Comparison of ENCODE assay signal across 21 mouse cellular contexts in the genomic region with DNA sequence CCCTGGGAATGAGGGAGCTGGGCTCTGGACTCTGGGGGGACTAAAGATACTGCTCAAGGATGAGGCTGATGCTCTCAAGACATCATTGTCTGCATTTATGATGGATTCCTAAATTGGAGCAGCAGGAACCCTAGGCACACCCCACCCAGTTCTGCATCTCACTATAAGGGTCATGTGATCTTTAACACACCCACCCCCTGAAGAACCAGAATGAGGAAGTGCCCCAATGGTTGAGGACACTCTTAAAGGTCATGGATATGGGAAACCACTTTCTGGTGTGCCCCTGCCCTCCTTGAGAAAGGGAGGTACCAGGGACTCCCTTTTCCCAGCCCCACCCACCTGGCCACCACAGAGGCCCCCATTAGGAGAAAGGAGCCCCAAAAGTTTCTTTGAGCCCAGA. TPM values are rescaled to one million over a fixed set of nuclear protein-coding genes. Genes with fewer than 3 reads are reported as not detected.
DNase-seq lines count a peak whose midpoint lies in the region; ATAC-seq lines count a peak whose summit lies in the region.
"Had no signal": no experiment of that assay in that cellular context is flagged by ENCODE, and none has a peak within 500 bp of the region (broad histone marks: within the 10 kb centered on the region; RNA-seq: fewer than 3 reads in every experiment).

No protein-coding gene starts in this region.

- H3K27me3 ChIP-seq in liver, embryonic 11.5 days (replicated peaks; ENCODE audit: control insufficient read depth, insufficient read depth, low read length): no peaks in the 10 kb centered on the region
- no peaks in the 10 kb centered on the region for H3K27me3 ChIP-seq in liver, embryonic 12.5 days (replicated peaks)
- no peaks in the 10 kb centered on the region for H3K27me3 ChIP-seq in limb, embryonic 10.5 days (ENCODE audit: low read depth, poor library complexity, severe bottlenecking)
- H3K27me3 ChIP-seq: embryonic facial prominence, embryonic 15.5 days; forebrain, embryonic 15.5 days; heart, embryonic 15.5 days had no signal

- H3K9me3 ChIP-seq in liver, embryonic 11.5 days (ENCODE audit: control insufficient read depth, low read length): no peaks in the 10 kb centered on the region
- no peaks in the 10 kb centered on the region for H3K9me3 ChIP-seq in liver, embryonic 12.5 days (replicated peaks)
- H3K9me3 ChIP-seq in limb, embryonic 10.5 days (replicated peaks): no peaks in the 10 kb centered on the region
- H3K9me3 ChIP-seq: embryonic facial prominence, embryonic 15.5 days; forebrain, embryonic 15.5 days; heart, embryonic 15.5 days; hindbrain, embryonic 10.5 days had no signal

- 0 out of 2 replicates have a peak, but pooled peaks cover 1% of the 10 kb centered on the region for H3K36me3 ChIP-seq in liver, embryonic 11.5 days (ENCODE audit: control insufficient read depth, insufficient read depth, low read length)
- peaks cover 8% of the 10 kb centered on the region for H3K36me3 ChIP-seq in liver, embryonic 12.5 days
- H3K36me3 ChIP-seq in limb, embryonic 10.5 days: 0 out of 2 replicates have a peak, but pooled peaks cover 3% of the 10 kb centered on the region
- H3K36me3 ChIP-seq: embryonic facial prominence, embryonic 15.5 days had no signal

- no peak overlapping the region for H3K9ac ChIP-seq in liver, embryonic 11.5 days (ENCODE audit: low read depth, low read length)
- no peak overlapping the region for H3K9ac ChIP-seq in liver, embryonic 12.5 days
- H3K9ac ChIP-seq: embryonic facial prominence, embryonic 15.5 days; forebrain, embryonic 15.5 days; heart, embryonic 15.5 days; hindbrain, embryonic 14.5 days had no signal

- 0 out of 2 replicates have a peak, but pooled peaks have one; percentile 11 for ATAC-seq in liver, embryonic 11.5 days (replicated peaks; ENCODE audit: low FRiP score)
- ATAC-seq in liver, embryonic 12.5 days: no peak
- peak; percentile 65 for ATAC-seq in megakaryocyte, adult 5-6 weeks (ENCODE audit: poor library complexity, severe bottlenecking)
- ATAC-seq in erythroblast, adult 5-6 weeks (replicated peaks; ENCODE audit: low FRiP score, poor library complexity, severe bottlenecking): no peak
- ATAC-seq: forebrain, embryonic 15.5 days had no signal

- peaks cover 21% of the 10 kb centered on the region for H3K4me1 ChIP-seq in liver, embryonic 11.5 days (replicated peaks; ENCODE audit: control insufficient read depth, insufficient read depth, low read length)
- H3K4me1 ChIP-seq in liver, embryonic 12.5 days: peaks cover 37% of the 10 kb centered on the region
- no peaks in the 10 kb centered on the region for H3K4me1 ChIP-seq in limb, embryonic 10.5 days
- H3K4me1 ChIP-seq: embryonic facial prominence, embryonic 15.5 days; forebrain, embryonic 15.5 days; hindbrain, embryonic 10.5 days had no signal

- DNase-seq in liver, embryonic 11.5 days (ENCODE audit: low spot score): no peak
- peak; percentile 67 for DNase-seq in MEL-GATA-1-ER (ENCODE audit: extremely low read depth, low read depth)
- DNase-seq in limb, embryonic 10.5 days (ENCODE audit: low spot score): no peak
- no peak for DNase-seq in adrenal gland, adult 18-20 months (ENCODE audit: low spot score in 2 of 2)
- DNase-seq: adrenal gland, adult 2 months; adrenal gland, postnatal 36 days; cerebellum, adult 2 months; cerebellum, postnatal 10 days; embryo, embryonic 11 days; gastrocnemius, postnatal 10 days; heart, adult 2 months; heart, postnatal 14 days had no signal

- H3K4me2 ChIP-seq in liver, embryonic 11.5 days: no peak overlapping the region
- no peak overlapping the region for H3K4me2 ChIP-seq in liver, embryonic 12.5 days
- H3K4me2 ChIP-seq: embryonic facial prominence, embryonic 15.5 days; forebrain, embryonic 15.5 days; heart, embryonic 11.5 days; heart, embryonic 15.5 days; hindbrain, embryonic 14.5 days had no signal

- H3K27ac ChIP-seq in liver, embryonic 11.5 days (ENCODE audit: low read depth, low read length): no peak overlapping the region
- H3K27ac ChIP-seq in liver, embryonic 12.5 days: no peak overlapping the region
- H3K27ac ChIP-seq in limb, embryonic 10.5 days: no peak overlapping the region
- H3K27ac ChIP-seq: embryonic facial prominence, embryonic 15.5 days; forebrain, embryonic 15.5 days; heart, adult 2 months; hindbrain, embryonic 10.5 days; hindbrain, embryonic 14.5 days had no signal

- no peak overlapping the region for H3K4me3 ChIP-seq in liver, embryonic 11.5 days (ENCODE audit: low read depth, low read length)
- no peak overlapping the region for H3K4me3 ChIP-seq in liver, embryonic 12.5 days
- H3K4me3 ChIP-seq in limb, embryonic 10.5 days: no peak overlapping the region
- H3K4me3 ChIP-seq: embryonic facial prominence, embryonic 15.5 days; forebrain, embryonic 15.5 days; heart, adult 2 months; heart, embryonic 15.5 days; hindbrain, embryonic 10.5 days had no signal

RNA-seq across cellular contexts. Expression of a gene that starts 45.0 kb away (rescaled TPM):
- polyA plus RNA-seq in liver, embryonic 11.5 days (2014; fragmentation: Nextera tagmentation; extraction: Ambion mirVana): 28.3 and 36.1 TPM in 2 replicates
- 19.7 and 22.7 TPM in 2 replicates for polyA plus RNA-seq in liver, embryonic 12.5 days (2016; fragmentation: Nextera tagmentation; extraction: Ambion mirVana)
- 14.0 and 16.1 TPM in 2 replicates for total RNA-seq in megakaryocyte, adult 5-6 weeks (2015)
- 18.2 and 21.9 TPM in 2 replicates for total RNA-seq in megakaryocyte, adult 5-6 weeks (2017)
- 25.4 and 27.8 TPM in 2 replicates for polyA plus RNA-seq in limb, embryonic 10.5 days (2016; fragmentation: Nextera tagmentation; extraction: Ambion mirVana)
- 10 to 100 TPM; 19.0 to 21.7 TPM for total RNA-seq in adrenal gland, adult 18-20 months (2021)
- total RNA-seq in erythroblast, adult 5-6 weeks (2015; ENCODE audit: low replicate concordance): 1.3 and 6.1 TPM in 2 replicates
- 6.4 and 13.8 TPM in 2 replicates for total RNA-seq in erythroblast, adult 5-6 weeks (2017; ENCODE audit: low replicate concordance)

RNA-seq across cellular contexts. Expression of a gene that starts 51.4 kb away (rescaled TPM):
- 587 and 614 TPM in 2 replicates for polyA plus RNA-seq in liver, embryonic 11.5 days (2014; fragmentation: Nextera tagmentation; extraction: Ambion mirVana)
- polyA plus RNA-seq in liver, embryonic 12.5 days (2016; fragmentation: Nextera tagmentation; extraction: Ambion mirVana): 405 and 413 TPM in 2 replicates
- total RNA-seq in megakaryocyte, adult 5-6 weeks (2015): 282 and 302 TPM in 2 replicates
- 143 and 170 TPM in 2 replicates for total RNA-seq in megakaryocyte, adult 5-6 weeks (2017)
- polyA plus RNA-seq in limb, embryonic 10.5 days (2016; fragmentation: Nextera tagmentation; extraction: Ambion mirVana): 393 and 424 TPM in 2 replicates
- total RNA-seq in adrenal gland, adult 18-20 months (2021): 1 to 10 TPM; 2.8 to 8.5 TPM
- total RNA-seq in erythroblast, adult 5-6 weeks (2015; ENCODE audit: low replicate concordance): 133 and 189 TPM in 2 replicates
- 54.9 and 108 TPM in 2 replicates for total RNA-seq in erythroblast, adult 5-6 weeks (2017; ENCODE audit: low replicate concordance)

Comparison
In these comparisons a context has a peak if more than half of its experiments do, and no peak if none do; other contexts are left out.
1. ATAC-seq: peak in liver, embryonic 11.5 days (single experiment) and megakaryocyte, adult 5-6 weeks (single experiment); none in liver, embryonic 12.5 days (single experiment) and erythroblast, adult 5-6 weeks (single experiment).
2. RNA of a gene that starts 51.4 kb away (total RNA-seq): 143 to 302 TPM in megakaryocyte, adult 5-6 weeks and 54.9 to 189 TPM in erythroblast, adult 5-6 weeks; 2.8 to 8.5 TPM in adrenal gland, adult 18-20 months; every median in the first group is over 4 times any median in the second.